Mouse (Mus musculus) urinary bladder, postnatal 36 days (tissue): ENCODE measurements around the gene Fa2h.

Experiments used
- DNase-seq, 2 experiments: peaks; one replicate each; pipeline ENCODE4 v3.0.0; 2022; ENCODE audit warnings: low spot score in 2 of 2, mixed read lengths in 1 of 2

Gene Fa2h

DNA sequence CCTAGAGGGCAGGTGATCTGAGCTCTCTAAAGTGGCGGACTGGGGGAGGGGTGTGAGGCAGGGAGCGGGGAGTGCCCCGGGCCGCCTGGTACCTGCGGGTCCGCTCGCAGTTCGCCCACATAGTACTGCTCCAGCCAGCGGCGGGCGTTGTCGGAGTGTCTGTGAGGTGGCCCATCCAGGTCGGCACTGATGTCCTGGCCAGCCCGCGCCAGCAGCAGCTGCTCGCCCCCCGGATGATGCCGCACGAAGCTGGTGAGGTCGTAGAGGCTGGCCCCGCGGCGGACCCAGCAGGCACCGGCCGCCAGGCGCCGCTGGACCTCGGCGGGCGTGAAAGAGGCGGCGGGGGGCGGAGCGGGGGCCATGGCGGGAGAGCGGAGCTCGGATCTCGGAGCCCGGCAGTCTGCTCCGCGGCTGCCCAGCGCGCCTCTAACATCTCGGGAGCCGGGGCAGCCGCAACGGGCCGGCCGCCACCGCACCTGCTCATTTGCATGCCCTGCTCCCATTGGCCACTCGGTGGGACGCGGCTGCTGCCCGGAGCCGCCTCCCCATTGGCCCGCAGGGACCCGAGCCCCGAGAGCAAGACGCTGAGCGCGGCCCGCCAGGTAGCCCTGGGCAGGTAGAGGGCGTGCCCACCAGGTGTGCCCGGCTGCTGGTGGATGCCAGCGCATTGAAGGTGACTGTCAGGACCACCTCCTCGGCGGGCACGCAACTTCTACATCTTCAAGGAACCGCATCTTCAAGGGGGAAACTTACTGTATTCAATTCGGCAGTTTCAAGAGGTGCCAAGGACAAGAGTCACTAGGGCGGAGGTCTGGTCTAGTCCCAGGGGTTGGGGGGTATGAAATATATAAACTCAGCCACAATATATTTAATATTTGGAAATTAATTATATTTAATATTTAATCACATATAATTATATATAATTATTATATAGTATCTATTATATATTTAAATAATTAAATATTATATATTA lies at the start of gene Fa2h:
TSS of gene Fa2h (minus strand) at position 434 of the 973 bp plus-strand sequence.
- DNase-seq: peak; percentile 73 to 84

GRCm38 (mm10) chr8:111439189-111439588 lies 45.6 kb upstream of the Fa2h start:
- peak; percentile 73 to 77 for DNase-seq

- no peak for DNase-seq
Observed at GRCm38 (mm10) chr8:111435071-111435828, 41.6 kb upstream of the Fa2h start.

DNA sequence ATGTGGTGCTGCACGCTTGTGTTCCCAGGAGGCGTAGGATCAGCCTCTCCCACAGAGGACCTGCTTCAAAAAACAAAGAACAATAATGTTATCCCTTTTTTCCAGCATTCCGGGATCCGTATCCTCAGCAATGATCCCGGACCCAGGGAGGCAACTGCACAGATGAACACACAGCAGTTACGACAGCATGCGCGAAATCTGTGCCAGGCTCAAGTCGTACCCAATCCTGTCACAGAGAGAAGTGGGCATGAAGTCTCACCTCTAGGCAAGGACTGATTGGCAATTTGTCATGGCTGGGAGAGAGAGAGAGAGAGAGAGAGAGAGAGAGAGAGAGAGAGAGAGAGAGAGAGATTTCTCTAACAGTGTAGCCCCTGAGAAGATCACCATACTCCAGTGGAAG lies 31.0 kb upstream of the Fa2h start:
- DNase-seq: no peak

DNA sequence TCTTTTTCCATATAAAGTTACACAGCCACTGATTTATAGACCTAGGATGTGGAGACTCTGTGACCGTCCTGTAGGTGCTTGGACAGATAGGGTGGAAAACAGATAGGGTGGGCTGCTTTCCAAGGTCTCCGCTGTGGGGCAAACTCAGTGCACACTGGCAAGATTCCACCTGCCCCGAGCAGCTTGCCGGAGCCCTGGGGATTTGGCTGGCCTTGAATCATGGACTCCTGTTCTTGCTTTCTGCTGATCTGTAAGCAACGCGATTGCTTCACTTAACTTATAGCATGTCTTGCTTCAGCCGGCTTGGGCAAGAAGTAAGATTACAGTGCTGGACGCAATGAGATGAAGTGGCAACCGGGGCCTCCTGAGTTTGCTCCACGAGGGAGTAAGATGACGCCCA lies 30.6 kb upstream of the Fa2h start:
- DNase-seq: no peak

- DNase-seq: no peak
Observed at GRCm38 (mm10) chr8:111422614-111423013, 29.0 kb upstream of the Fa2h start.

DNA sequence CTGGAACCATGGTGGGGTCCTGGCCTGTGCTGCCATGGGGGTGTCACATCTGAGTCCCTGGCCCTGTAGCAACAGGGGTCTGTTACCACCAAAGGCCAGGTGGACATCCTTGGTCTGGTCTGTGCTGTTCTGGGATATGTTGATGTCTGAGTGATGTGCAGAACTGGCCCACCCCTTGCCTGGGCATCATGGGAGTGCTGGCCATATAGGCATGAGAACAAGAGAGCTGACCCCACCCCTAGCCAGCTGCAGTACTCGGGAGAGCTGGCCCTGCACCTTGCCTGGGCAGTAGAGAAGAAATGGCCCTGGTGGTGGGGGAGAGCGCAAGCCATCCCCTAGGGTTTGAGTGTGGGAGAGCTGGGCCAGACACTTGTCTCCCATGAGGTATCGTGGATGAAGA lies 25.5 kb upstream of the Fa2h start:
- no peak for DNase-seq

DNA sequence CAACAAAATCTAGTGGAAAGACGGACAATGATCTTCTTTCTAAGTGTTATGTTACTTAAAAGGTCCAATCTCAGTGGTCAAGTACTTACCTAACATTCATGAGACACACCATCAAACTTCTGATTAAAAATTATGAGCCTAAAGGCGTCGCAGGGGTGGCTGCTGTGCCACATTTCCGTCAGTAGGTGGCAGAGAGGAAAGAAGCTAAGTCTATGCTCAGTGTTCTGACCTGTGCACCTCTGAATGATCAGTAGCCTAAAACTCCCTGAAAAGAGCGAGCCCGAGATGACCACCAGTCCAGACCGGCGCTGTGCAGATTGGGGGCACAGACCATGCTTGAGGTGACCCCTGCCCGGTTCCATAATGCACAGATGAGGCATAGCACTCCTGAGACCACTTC lies 25.0 kb upstream of the Fa2h start:
- peak in 1 of 2 experiments; percentile 19 for DNase-seq

DNA sequence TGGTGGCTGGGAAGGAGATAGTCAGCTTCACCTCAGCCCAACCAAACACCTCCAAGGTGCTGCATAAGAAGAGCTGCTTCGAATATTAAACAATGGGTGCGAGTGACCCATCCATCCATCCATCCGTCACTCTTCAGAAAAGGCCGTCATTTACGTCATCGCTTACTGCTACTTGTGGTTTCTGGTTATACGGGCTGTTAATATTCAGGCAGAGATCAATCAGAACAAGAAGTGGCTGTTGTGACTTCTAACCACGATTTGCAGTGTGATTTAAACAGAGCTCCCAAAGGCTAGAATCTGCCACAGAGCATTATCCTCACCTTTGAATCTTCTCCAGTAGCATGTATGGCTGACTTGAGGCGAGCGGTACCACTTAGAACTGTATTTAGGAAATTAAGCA lies 23.6 kb upstream of the Fa2h start:
- no peak for DNase-seq

DNA sequence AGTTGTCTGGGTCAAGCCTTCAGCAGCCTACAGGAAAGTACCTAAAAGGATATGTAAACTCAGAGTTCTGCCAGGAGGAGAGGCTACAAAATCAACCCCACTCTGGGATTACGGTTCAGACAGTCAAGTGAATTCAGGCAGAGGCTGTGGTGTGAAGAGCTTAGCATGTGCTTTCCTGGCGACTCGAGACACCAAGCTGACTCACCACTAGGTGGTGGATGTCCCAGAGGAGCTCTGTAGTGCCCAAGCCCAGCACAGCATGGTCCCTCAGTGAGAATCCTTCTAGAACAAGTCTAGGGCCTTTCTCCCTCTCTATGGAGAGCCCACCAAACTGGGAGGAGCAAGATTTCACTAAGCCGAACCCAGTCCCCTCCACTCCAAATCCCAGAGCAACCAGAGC lies 9.8 kb upstream of the Fa2h start:
- DNase-seq: no peak

DNA sequence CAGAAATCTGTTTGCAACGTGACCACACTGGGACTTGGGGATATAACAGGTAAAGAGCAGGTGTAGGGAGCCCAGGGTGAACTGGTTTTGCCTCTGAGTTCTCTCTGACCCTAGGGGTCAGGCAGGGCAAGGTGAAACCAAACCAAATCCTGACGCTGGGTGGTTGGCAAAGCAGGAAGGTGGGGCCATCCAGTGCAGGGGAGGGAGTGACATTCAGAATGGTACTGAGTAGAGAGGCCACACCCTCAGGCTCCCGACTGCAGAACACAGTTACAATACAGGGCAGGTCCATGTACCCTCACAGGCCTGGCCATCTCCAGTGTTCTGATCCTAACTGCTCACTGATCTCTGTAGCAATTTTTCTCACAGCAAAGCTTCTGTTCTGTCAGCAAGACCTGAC lies 2.4 kb downstream of the Fa2h start:
- peak; percentile 51 to 53 for DNase-seq

DNA sequence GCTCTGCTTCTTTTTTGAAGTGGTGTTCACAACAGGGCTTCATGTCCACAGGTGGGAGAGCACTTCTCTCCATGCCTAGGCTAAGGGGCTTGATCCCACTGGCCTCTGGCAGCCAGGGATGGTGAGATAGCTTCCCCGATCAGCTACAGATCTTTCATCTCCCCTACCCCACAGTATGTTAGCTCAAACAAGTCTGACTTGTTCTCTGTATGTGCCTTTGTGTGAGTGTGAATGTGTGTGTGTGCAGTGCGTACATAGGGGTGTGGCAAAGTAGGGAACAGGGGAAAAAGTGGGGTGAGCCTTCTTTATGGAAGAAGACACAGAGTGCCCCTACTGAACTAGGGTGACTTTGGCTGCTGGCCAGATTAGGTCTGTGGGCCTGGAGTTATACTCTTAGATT lies 2.8 kb downstream of the Fa2h start:
- DNase-seq: peak in 1 of 2 experiments; percentile 25

DNA sequence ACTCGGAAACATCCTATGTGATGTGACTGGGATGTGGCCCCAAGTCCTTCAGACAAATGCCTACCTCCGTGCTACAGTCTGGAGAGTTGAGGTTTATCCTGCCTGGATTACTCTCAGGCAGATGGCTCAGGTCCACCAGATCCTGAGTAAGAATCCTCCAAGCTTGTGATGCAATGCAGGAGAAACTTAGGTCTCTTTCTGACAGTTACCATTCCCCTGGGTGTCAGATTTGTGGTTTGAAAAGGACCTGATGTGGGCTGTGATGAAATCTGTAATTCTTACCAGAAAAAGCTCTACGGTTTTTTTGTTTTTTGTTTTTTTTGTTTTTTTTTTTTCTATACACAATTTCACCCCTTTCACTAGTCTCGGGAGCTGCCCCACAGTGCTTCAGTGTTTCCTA lies 4.0 kb downstream of the Fa2h start:
- DNase-seq: no peak

GRCm38 (mm10) chr8:111385915-111386314 lies 7.7 kb downstream of the Fa2h start:
- DNase-seq: no peak

DNA sequence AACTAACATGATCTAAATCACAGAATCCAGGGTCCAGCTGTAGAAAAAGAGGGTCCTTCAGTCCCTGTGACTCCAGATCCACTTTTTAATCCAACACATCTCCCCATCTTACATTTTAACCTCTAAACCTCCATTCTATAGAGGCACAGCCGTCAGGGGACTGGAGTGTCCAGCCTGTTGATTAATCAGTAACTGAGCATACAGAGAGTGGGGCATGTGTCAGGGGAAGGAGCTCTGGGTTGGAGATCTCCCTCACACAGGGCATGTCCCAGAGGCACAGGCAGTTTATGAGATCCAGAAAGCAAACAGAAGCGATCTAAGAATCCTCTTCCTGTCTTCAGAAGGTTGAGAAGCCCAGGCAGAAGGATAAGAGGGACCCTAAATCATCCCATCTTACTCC lies 9.0 kb downstream of the Fa2h start:
- no peak for DNase-seq

- no peak for DNase-seq
Observed at GRCm38 (mm10) chr8:111375192-111375591, 18.4 kb downstream of the Fa2h start.

DNA sequence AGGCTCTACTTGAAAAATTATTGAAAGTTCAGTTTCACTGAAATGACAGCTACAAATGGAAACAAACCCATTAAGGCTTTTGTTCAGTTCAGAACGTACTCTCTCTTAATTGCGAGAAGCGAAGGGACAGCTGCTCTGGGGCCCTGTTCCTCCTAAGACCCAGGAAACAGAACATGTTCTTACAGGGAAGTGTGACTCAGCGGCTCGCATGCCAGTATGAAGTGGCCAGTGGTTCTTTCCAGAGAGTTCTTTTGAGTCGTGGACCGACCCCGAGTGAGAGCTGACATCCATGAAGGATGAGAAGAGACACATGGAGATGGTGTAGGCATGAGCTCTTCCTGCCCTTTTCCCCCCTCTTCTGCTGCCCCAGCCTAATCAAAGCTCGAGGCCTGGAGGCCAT lies 23.9 kb downstream of the Fa2h start:
- peak; percentile 44 for DNase-seq

- no peak for DNase-seq
Observed at GRCm38 (mm10) chr8:111367350-111367749, 26.3 kb downstream of the Fa2h start.

- peak; percentile 53 to 73 for DNase-seq
Observed at GRCm38 (mm10) chr8:111366610-111367234, 26.9 kb downstream of the Fa2h start.

DNA sequence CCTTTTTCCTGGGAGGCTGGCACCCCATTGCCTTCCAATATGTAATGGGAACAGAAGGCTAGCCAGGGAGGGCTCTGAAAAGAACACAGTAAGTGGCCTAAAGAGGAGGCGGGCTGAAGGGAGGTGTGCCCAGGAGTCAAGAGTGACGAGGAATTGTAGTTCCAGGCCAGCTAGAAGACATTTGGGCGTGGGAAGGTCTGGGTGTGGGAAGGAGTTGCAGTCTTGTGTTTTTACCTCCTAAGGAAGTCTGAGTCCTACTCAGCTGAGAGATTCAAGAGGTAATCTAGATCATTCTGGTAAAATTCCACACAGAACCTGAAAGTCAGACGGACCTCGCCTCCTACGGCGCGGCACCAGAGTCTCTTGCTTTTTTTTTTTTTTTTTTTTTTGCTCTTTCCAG lies 30.1 kb downstream of the Fa2h start:
- no peak for DNase-seq

GRCm38 (mm10) chr8:111360579-111361209 lies 32.9 kb downstream of the Fa2h start:
- no peak for DNase-seq

DNA sequence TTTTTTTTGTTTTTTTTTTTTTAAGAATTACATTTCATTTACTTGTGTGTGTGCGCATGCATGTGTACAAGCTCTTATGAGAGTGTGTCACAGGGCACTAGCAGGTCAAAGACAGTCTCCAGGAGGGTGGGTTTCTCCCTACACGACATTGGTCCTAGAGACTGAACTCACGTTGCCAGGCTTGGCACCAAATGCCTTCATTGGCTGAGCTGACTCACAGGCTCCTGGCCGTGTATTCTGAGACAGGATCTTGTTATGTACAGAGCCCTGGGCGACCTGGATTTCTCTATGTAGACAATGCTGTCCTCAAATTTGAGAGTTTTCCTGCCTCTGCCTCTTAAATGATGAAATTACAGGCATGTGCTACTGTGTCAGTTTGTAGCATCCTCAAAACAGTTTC lies 33.7 kb downstream of the Fa2h start:
- DNase-seq: no peak
